Mouse (Mus musculus) forebrain, embryonic 13.5 days (tissue): ENCODE measurements around the gene Strap. TPM values are rescaled to one million over a fixed set of nuclear protein-coding genes. Genes with fewer than 3 reads are reported as not detected.
A peak's percentile ranks its signal among the peaks of the same experiment; 100 is the strongest.

Experiments used
- ATAC-seq: fragments of 200-750 bp; cut with Nextera tagmentation; 2 replicates; pipeline ENCODE4 v1.8.0; 2017
- H3K27ac ChIP-seq: fragments of 300-500 bp; sonication (generic); 2 replicates; pipeline ENCODE4 v1.5.1; 2015; ENCODE audit warnings: inconsistent platforms, mild to moderate bottlenecking, moderate library complexity
- H3K27me3 ChIP-seq: fragments of 300-500 bp; sonication (generic); 2 replicates; pipeline ENCODE4 v1.6.1; 2015; ENCODE audit warnings: mild to moderate bottlenecking, inconsistent platforms
- H3K36me3 ChIP-seq: fragments of 300-500 bp; sonication (generic); 2 replicates; pipeline ENCODE4 v1.6.1; 2015; ENCODE audit warnings: mild to moderate bottlenecking, inconsistent platforms; ENCODE audit not compliant: poor library complexity, severe bottlenecking
- H3K4me1 ChIP-seq: fragments of 300-500 bp; sonication (generic); 2 replicates; pipeline ENCODE4 v1.6.1; 2015; ENCODE audit warnings: inconsistent platforms
- H3K4me2 ChIP-seq: fragments of 300-500 bp; sonication (generic); 2 replicates; pipeline ENCODE4 v1.6.1; 2015; ENCODE audit warnings: inconsistent platforms, mild to moderate bottlenecking, moderate library complexity
- H3K4me3 ChIP-seq: fragments of 300-500 bp; sonication (generic); 2 replicates; pipeline ENCODE4 v1.5.1; 2015; ENCODE audit warnings: mild to moderate bottlenecking, inconsistent platforms
- H3K9ac ChIP-seq: fragments of 300-500 bp; sonication (generic); 2 replicates; pipeline ENCODE4 v1.6.1; 2015; ENCODE audit warnings: mild to moderate bottlenecking, inconsistent platforms
- H3K9me3 ChIP-seq: fragments of 300-500 bp; sonication (generic); replicated peaks from 2 replicates; pipeline ENCODE4 v1.6.1; 2016; ENCODE audit warnings: inconsistent platforms
- WGBS: fragments of 180-500 bp; shearing (Covaris S2); methylation state at CpG from one replicate; pipeline ENCODE4 v1.1.7; 2015; 5-methylcytosine and 5-hydroxymethylcytosine counted together
- polyA plus RNA-seq: library from polyadenylated mRNA; unstranded; fragments of >200 nt; fragmentation: Nextera tagmentation; extraction: Ambion mirVana; gene quantifications from 2 replicates; pipeline ENCODE4 v1.2.1, GENCODE M21; 2015

The Strap gene
- polyA plus RNA-seq, 1 experiment from 2014 or later = 194 TPM

- peak overlapping the region; percentile 95 for H3K4me2 ChIP-seq
- peak overlapping the region; percentile 93 for H3K4me3 ChIP-seq
- H3K36me3 ChIP-seq = peaks cover 22% of the 10 kb centered on the region
- WGBS = 8% methylated on average over 17 of the region's 17 CpGs
- peak overlapping the region; percentile 91 for H3K9ac ChIP-seq
- peaks cover 18% of the 10 kb centered on the region for H3K4me1 ChIP-seq
- ATAC-seq = no peak
- H3K27ac ChIP-seq = peak overlapping the region; percentile 82; the same call in 1 of the 2 replicates
- no peaks in the 10 kb centered on the region for H3K9me3 ChIP-seq
- H3K27me3 ChIP-seq = peaks cover 11% of the 10 kb centered on the region
Measured at GRCm38 (mm10) chr6:137735671-137736238, 877 bp downstream of the Strap start.

GRCm38 (mm10) chr6:137740972-137741371, 6.1 kb downstream of the Strap start:
- H3K9me3 ChIP-seq = no peaks in the 10 kb centered on the region
- no peak overlapping the region for H3K9ac ChIP-seq
- H3K36me3 ChIP-seq = peaks cover 68% of the 10 kb centered on the region
- H3K27ac ChIP-seq = no peak overlapping the region
- ATAC-seq = no peak
- over 99% methylated on average over 2 of the region's 2 CpGs for WGBS
- H3K4me2 ChIP-seq = no peak overlapping the region
- peaks cover 11% of the 10 kb centered on the region for H3K4me1 ChIP-seq
- H3K4me3 ChIP-seq = no peak overlapping the region
- H3K27me3 ChIP-seq = no peaks in the 10 kb centered on the region

GRCm38 (mm10) chr6:137744700-137745099, 9.8 kb downstream of the Strap start:
- Histone ChIP-seq H3K36me3 (peaks cover 87% of the 10 kb centered on the region), H3K27ac (no peak overlapping the region), H3K27me3 (no peaks in the 10 kb centered on the region), H3K9me3 (no peaks in the 10 kb centered on the region), H3K9ac (no peak overlapping the region), H3K4me2 (no peak overlapping the region), H3K4me1 (no peaks in the 10 kb centered on the region), H3K4me3 (no peak overlapping the region)
- WGBS = 94% methylated on average over 4 of the region's 4 CpGs
- no peak for ATAC-seq

- Histone ChIP-seq H3K4me3 (no peak overlapping the region), H3K9ac (no peak overlapping the region), H3K9me3 (no peaks in the 10 kb centered on the region), H3K4me2 (no peak overlapping the region), H3K36me3 (peaks cover 83% of the 10 kb centered on the region), H3K27me3 (no peaks in the 10 kb centered on the region), H3K4me1 (no peaks in the 10 kb centered on the region), H3K27ac (no peak overlapping the region)
- ATAC-seq = no peak
- WGBS = 77% methylated on average over 5 of the region's 5 CpGs
Measured at GRCm38 (mm10) chr6:137747174-137747928, 12.5 kb downstream of the Strap start.

- 86% methylated on average over 10 of the region's 10 CpGs for WGBS
- ATAC-seq = no peak
- Histone ChIP-seq H3K9ac (no peak overlapping the region), H3K27ac (no peak overlapping the region), H3K4me3 (no peak overlapping the region), H3K9me3 (no peaks in the 10 kb centered on the region), H3K4me1 (peaks cover 11% of the 10 kb centered on the region), H3K4me2 (no peak overlapping the region), H3K36me3 (peaks cover 52% of the 10 kb centered on the region), H3K27me3 (no peaks in the 10 kb centered on the region)
Measured at GRCm38 (mm10) chr6:137751551-137752274, 16.8 kb downstream of the Strap start.

- H3K4me3 ChIP-seq = no peak overlapping the region
- no peak for ATAC-seq
- H3K9me3 ChIP-seq = no peaks in the 10 kb centered on the region
- WGBS = 90% methylated on average over 4 of the region's 4 CpGs
- no peak overlapping the region for H3K9ac ChIP-seq
- peaks cover 11% of the 10 kb centered on the region for H3K4me1 ChIP-seq
- no peaks in the 10 kb centered on the region for H3K27me3 ChIP-seq
- H3K4me2 ChIP-seq = no peak overlapping the region
- H3K27ac ChIP-seq = no peak overlapping the region
- peaks cover 47% of the 10 kb centered on the region for H3K36me3 ChIP-seq
Measured at GRCm38 (mm10) chr6:137752275-137752655, 17.4 kb downstream of the Strap start.

- H3K36me3 ChIP-seq = peaks cover 29% of the 10 kb centered on the region
- H3K27ac ChIP-seq = no peak within 1 kb of the TSS
- H3K4me2 ChIP-seq = peak within 1 kb of the TSS; percentile 63
- peaks cover 11% of the 10 kb centered on the region for H3K4me1 ChIP-seq
- no peaks in the 10 kb centered on the region for H3K27me3 ChIP-seq
- no peaks in the 10 kb centered on the region for H3K9me3 ChIP-seq
- peak; percentile 85 for ATAC-seq
- H3K9ac ChIP-seq = peak within 1 kb of the TSS; percentile 60
- WGBS = 11% methylated on average over 26 of the region's 26 CpGs
- peak within 1 kb of the TSS; percentile 53 for H3K4me3 ChIP-seq
Measured at GRCm38 (mm10) chr6:137754056-137754856, 19.4 kb downstream of the Strap start, which contains the start of gene Dera. Dera (plus strand) TSS chr6:137754546.

- WGBS = 5% methylated on average over 8 of the region's 8 CpGs
Measured at GRCm38 (mm10) chr6:137754857-137755232, 20.0 kb downstream of the Strap start.

GRCm38 (mm10) chr6:137756310-137756709, 21.4 kb downstream of the Strap start:
- no peaks in the 10 kb centered on the region for H3K27me3 ChIP-seq
- no peak overlapping the region for H3K9ac ChIP-seq
- no peak for ATAC-seq
- no peak overlapping the region for H3K27ac ChIP-seq
- H3K9me3 ChIP-seq = no peaks in the 10 kb centered on the region
- no peak overlapping the region for H3K4me2 ChIP-seq
- 64% methylated on average over 5 of the region's 5 CpGs for WGBS
- peaks cover 14% of the 10 kb centered on the region for H3K36me3 ChIP-seq
- peaks cover 11% of the 10 kb centered on the region for H3K4me1 ChIP-seq
- no peak overlapping the region for H3K4me3 ChIP-seq

More at GRCm38 (mm10) chr6:137754857-137755232, 20.0 kb downstream of the Strap start:
- no peak overlapping the region for H3K27ac ChIP-seq
- H3K9ac ChIP-seq = peak overlapping the region; percentile 60
- H3K27me3 ChIP-seq = no peaks in the 10 kb centered on the region
- H3K4me3 ChIP-seq = peak overlapping the region; percentile 53
- H3K4me2 ChIP-seq = peak overlapping the region; percentile 63
- peaks cover 23% of the 10 kb centered on the region for H3K36me3 ChIP-seq
- peaks cover 11% of the 10 kb centered on the region for H3K4me1 ChIP-seq
- ATAC-seq = no peak
- no peaks in the 10 kb centered on the region for H3K9me3 ChIP-seq

- Histone ChIP-seq H3K9me3 (no peaks in the 10 kb centered on the region), H3K36me3 (no peaks in the 10 kb centered on the region), H3K9ac (no peak overlapping the region), H3K4me2 (no peak overlapping the region), H3K27ac (no peak overlapping the region), H3K4me1 (peaks cover 11% of the 10 kb centered on the region), H3K27me3 (no peaks in the 10 kb centered on the region), H3K4me3 (no peak overlapping the region)
- ATAC-seq = no peak
- WGBS = 100% methylated on average over 1 of the region's 1 CpGs
Measured at GRCm38 (mm10) chr6:137757891-137758290, 23.0 kb downstream of the Strap start.

- Histone ChIP-seq H3K27ac (no peak overlapping the region), H3K9ac (no peak overlapping the region), H3K4me3 (no peak overlapping the region), H3K4me2 (no peak overlapping the region), H3K4me1 (peaks cover 8% of the 10 kb centered on the region; the same call in 1 of the 2 replicates), H3K27me3 (no peaks in the 10 kb centered on the region), H3K36me3 (no peaks in the 10 kb centered on the region), H3K9me3 (no peaks in the 10 kb centered on the region)
- peak; percentile 41; the same call in 1 of the 2 replicates for ATAC-seq
- 53% methylated on average over 8 of the region's 8 CpGs for WGBS
Measured at GRCm38 (mm10) chr6:137759681-137760080, 24.8 kb downstream of the Strap start.
